Mouse (Mus musculus) liver, embryonic 15.5 days (tissue): ENCODE results near the gene Rgs14. TPM values are rescaled to one million over a fixed set of nuclear protein-coding genes. Genes with fewer than 3 reads are reported as not detected.

Experiments used
- ATAC-seq: fragments of 200-750 bp; cut with Nextera tagmentation; 2 replicates; pipeline ENCODE4 v1.8.0; 2017; ENCODE audit warnings: moderate number of reproducible peaks, mild to moderate bottlenecking, moderate library complexity; ENCODE audit not compliant: insufficient read depth
- H3K27ac ChIP-seq: fragments of 300-500 bp; sonication (generic); replicated peaks from 2 replicates; pipeline ENCODE4 v1.5.1; 2015; ENCODE audit warnings: mild to moderate bottlenecking, inconsistent platforms
- H3K27me3 ChIP-seq: fragments of 300-500 bp; sonication (generic); 2 replicates; pipeline ENCODE4 v1.6.1; 2015; ENCODE audit warnings: mild to moderate bottlenecking, inconsistent platforms
- H3K36me3 ChIP-seq: fragments of 300-500 bp; sonication (generic); replicated peaks from 2 replicates; pipeline ENCODE4 v1.6.1; 2015; ENCODE audit warnings: moderate library complexity, mild to moderate bottlenecking, inconsistent platforms
- H3K4me1 ChIP-seq: fragments of 300-500 bp; sonication (generic); replicated peaks from 2 replicates; pipeline ENCODE4 v1.6.1; 2015; ENCODE audit warnings: inconsistent platforms
- H3K4me2 ChIP-seq: fragments of 300-500 bp; sonication (generic); 2 replicates; pipeline ENCODE4 v1.6.1; 2015; ENCODE audit warnings: moderate library complexity, mild to moderate bottlenecking, inconsistent platforms
- H3K4me3 ChIP-seq: fragments of 300-500 bp; sonication (generic); replicated peaks from 2 replicates; pipeline ENCODE4 v1.5.1; 2015; ENCODE audit warnings: mild to moderate bottlenecking, inconsistent platforms
- H3K9ac ChIP-seq: fragments of 300-500 bp; sonication (generic); 2 replicates; pipeline ENCODE4 v1.6.1; 2015; ENCODE audit warnings: moderate library complexity, mild to moderate bottlenecking, inconsistent platforms
- H3K9me3 ChIP-seq: fragments of 300-500 bp; sonication (generic); replicated peaks from 2 replicates; pipeline ENCODE4 v1.6.1; 2016; ENCODE audit warnings: inconsistent platforms
- WGBS: fragments of 180-500 bp; shearing (Covaris S2); methylation state at CpG from one replicate; pipeline ENCODE4 v1.1.7; 2015; ENCODE audit warnings: mixed read lengths; ENCODE audit not compliant: insufficient replicate concordance; 5-methylcytosine and 5-hydroxymethylcytosine counted together
- polyA plus RNA-seq: library from polyadenylated mRNA; unstranded; fragments of >200 nt; fragmentation: Nextera tagmentation; extraction: Ambion mirVana; gene quantifications from 2 replicates; pipeline ENCODE4 v1.2.1, GENCODE M21; 2015

The Rgs14 gene
- polyA plus RNA-seq, result 2.2 and 2.9 TPM in 2 replicates

DNA sequence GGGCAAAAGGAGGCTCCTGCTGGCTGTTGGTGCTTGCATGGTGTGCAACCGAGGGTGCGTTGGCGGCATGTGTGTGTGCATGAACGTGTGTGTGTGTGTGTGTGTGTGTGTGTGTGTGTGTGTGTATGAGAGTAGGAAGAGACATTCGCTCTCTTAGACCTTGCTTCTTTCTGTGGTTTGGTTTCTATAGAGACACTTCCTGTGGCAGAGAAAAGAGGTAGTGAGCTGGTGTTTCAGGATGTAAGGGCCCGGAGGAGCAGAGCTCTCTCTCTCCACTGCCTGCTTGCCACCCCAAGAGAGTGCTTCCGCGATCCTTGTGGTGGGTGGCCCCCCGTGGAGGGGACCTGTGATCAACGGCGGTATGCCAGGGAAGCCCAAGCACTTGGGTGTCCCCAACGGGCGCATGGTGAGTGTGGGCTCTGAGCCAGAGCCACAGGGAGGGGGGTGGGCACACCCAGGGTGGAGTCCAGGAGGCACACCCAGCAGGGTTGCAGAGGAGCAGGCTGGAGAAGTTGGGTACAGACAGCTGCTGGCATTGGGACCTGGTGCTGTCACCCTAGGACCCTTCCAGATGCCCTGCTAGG, at the start of gene Rgs14:
Gene Rgs14, plus strand, starts transcription at position 202 of the 584 bp plus-strand sequence.
- peak within 1 kb of the TSS; percentile 54 for H3K9ac ChIP-seq
- 15% methylated on average over 13 of the region's 13 CpGs for WGBS

DNA sequence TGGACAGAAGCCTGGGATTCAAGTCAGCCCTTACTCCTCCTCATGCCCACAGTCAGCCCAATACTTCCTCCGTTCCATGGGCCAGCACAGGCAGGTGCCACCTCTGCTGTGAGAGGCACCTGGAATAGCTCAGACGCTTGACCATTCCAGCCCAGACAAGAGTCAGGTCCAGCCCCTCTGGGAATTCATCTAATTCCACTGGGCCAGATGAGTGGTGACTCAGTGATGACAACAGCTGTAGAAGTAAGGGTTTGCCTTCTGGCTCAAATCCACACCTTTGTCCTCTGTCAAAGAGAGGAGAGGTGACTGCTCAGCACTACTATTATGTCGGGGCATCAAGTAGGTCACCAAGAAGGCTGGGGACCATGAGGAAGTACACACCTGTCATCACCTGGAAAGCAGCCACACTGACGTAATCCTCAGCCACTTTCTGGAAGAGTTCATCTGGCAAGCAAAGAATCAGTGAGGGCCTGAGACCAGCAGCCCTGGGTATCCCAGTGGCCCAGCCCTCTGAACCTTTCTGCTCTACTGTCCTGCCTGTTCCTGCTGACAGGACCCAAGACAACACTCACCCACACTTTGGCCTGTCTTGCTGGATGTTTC, 49.5 kb upstream of the Rgs14 start, which contains the start of gene Prelid1:
Gene Prelid1, plus strand, starts transcription at position 570 of the 603 bp plus-strand sequence.
- Histone ChIP-seq H3K36me3 (peaks cover 69% of the 10 kb centered on the region), H3K9me3 (no peaks in the 10 kb centered on the region)
- ATAC-seq, result no peak

More for the DNA sequence above, at the start of gene Rgs14:
- Histone ChIP-seq H3K4me3 (peak within 1 kb of the TSS; percentile 54), H3K4me1 (peaks cover 49% of the 10 kb centered on the region), H3K27me3 (0 out of 2 replicates have a peak, but pooled peaks cover 16% of the 10 kb centered on the region), H3K36me3 (no peaks in the 10 kb centered on the region), H3K9me3 (no peaks in the 10 kb centered on the region), H3K27ac (peak within 1 kb of the TSS; percentile 55), H3K4me2 (peak within 1 kb of the TSS; percentile 77)
- peak; percentile 84 for ATAC-seq

GRCm38 (mm10) chr13:55321434-55322129, 48.0 kb upstream of the Rgs14 start, which contains the start of gene Rab24:
TSS of gene Rab24 (minus strand) at chr13:55321946.
- under 1% methylated on average over 73 of the region's 73 CpGs for WGBS

More for the DNA sequence above, 49.5 kb upstream of the Rgs14 start, which contains the start of gene Prelid1:
- 72% methylated on average over 4 of the region's 4 CpGs for WGBS
- H3K9ac ChIP-seq, result peak within 1 kb of the TSS; percentile 99
- no peaks in the 10 kb centered on the region for H3K27me3 ChIP-seq
- peak within 1 kb of the TSS; percentile 91 for H3K4me3 ChIP-seq
- peak within 1 kb of the TSS; percentile 84 for H3K27ac ChIP-seq
- H3K4me2 ChIP-seq, result peak within 1 kb of the TSS; percentile 99
- H3K4me1 ChIP-seq, result peaks cover 57% of the 10 kb centered on the region

GRCm38 (mm10) chr13:55322130-55322825, 47.3 kb upstream of the Rgs14 start:
- Histone ChIP-seq H3K4me2 (peak overlapping the region; percentile 99), H3K27me3 (no peaks in the 10 kb centered on the region), H3K9ac (peak overlapping the region; percentile 99), H3K4me1 (peaks cover 77% of the 10 kb centered on the region), H3K9me3 (no peaks in the 10 kb centered on the region), H3K27ac (peak overlapping the region; percentile 84), H3K4me3 (peak overlapping the region; percentile 91), H3K36me3 (peaks cover 72% of the 10 kb centered on the region)
- ATAC-seq, result peak; percentile 26
- WGBS, result under 1% methylated on average over 31 of the region's 31 CpGs

More at GRCm38 (mm10) chr13:55321434-55322129, 48.0 kb upstream of the Rgs14 start, which contains the start of gene Rab24:
- ATAC-seq, result peak; percentile 91
- Histone ChIP-seq H3K4me2 (peak within 1 kb of the TSS; percentile 99), H3K27me3 (no peaks in the 10 kb centered on the region), H3K9me3 (no peaks in the 10 kb centered on the region), H3K4me1 (peaks cover 70% of the 10 kb centered on the region), H3K9ac (peak within 1 kb of the TSS; percentile 99), H3K4me3 (peak within 1 kb of the TSS; percentile 91), H3K36me3 (peaks cover 72% of the 10 kb centered on the region), H3K27ac (peak within 1 kb of the TSS; percentile 84)

DNA sequence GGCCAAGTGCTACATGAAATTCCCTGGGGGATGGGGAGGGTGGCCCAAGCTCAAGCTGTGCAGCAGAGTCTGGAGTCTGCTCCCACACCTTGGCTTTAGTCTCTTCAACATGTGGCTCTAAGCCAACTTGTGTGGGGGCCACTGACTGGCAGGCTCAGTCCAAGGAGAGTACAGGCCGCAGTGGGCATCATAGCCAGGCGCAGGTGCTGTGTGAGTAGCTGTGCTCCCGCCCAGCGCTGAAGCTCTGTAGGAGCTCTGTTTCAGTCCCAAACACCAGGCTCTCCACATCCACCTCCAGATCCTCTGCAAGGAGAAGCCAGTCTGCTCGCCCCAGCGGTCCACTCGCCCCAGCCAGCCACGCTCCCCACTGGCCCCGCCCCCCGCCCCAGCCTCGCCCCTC, 43.9 kb upstream of the Rgs14 start:
- Histone ChIP-seq H3K36me3 (peaks cover 59% of the 10 kb centered on the region), H3K4me1 (peaks cover 89% of the 10 kb centered on the region), H3K27ac (no peak overlapping the region), H3K27me3 (no peaks in the 10 kb centered on the region), H3K9ac (no peak overlapping the region), H3K4me2 (0 out of 2 replicates have a peak overlapping the region, but pooled peaks have one; percentile 25), H3K4me3 (0 out of 2 replicates have a peak overlapping the region, but pooled peaks have one; percentile 1), H3K9me3 (no peaks in the 10 kb centered on the region)
- no peak for ATAC-seq
- WGBS, result 83% methylated on average over 11 of the region's 11 CpGs

DNA sequence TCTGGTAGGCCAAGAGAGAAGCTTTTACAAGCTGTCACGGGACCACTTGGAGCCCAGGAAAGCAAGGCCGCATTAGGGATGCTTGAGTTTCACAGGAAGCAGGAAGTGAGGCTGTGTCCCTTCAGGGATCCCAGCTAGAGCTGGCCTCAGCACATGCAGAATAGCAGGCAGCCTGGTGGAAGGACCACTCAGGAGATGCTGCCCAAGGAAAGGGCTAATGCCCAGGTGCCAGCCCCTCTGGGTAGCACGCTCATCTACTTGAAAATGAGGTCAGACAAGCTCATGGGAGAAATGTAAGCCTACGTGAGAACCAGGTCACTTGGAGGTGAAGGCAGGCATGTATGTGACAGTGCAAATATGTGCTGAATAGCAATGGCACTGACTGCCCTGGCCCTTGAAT, 42.4 kb upstream of the Rgs14 start:
- peak overlapping the region; percentile 83 for H3K4me3 ChIP-seq
- H3K9me3 ChIP-seq, result no peaks in the 10 kb centered on the region
- no peak for ATAC-seq
- H3K27ac ChIP-seq, result no peak overlapping the region
- WGBS, result 53% methylated on average over 4 of the region's 4 CpGs
- peaks cover 88% of the 10 kb centered on the region for H3K4me1 ChIP-seq
- H3K4me2 ChIP-seq, result peak overlapping the region; percentile 96
- 0 out of 2 replicates have a peak, but pooled peaks cover 3% of the 10 kb centered on the region for H3K27me3 ChIP-seq
- H3K36me3 ChIP-seq, result peaks cover 57% of the 10 kb centered on the region
- peak overlapping the region; percentile 21; the same call in 1 of the 2 replicates for H3K9ac ChIP-seq

DNA sequence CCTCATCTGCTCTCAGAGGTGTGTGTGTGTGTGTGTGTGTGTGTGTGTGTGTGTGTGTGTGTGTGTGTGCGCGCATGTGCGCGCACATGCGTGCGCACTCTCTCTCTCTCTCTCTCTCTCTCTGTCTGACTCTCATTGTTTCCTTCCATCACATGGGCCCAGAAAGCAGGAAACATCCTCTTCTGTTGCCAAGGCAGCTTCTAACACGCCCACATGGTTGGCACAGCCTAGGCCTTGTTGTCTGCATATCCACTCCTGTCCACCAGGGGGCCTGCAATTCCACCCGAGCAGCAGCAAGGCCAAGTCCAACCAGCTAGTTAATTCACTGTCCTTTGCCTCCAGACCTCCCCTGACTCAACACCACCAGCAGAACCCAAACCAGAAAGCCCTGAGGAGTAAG, 41.9 kb upstream of the Rgs14 start:
- Histone ChIP-seq H3K4me1 (peaks cover 83% of the 10 kb centered on the region), H3K4me3 (peak overlapping the region; percentile 83), H3K36me3 (peaks cover 57% of the 10 kb centered on the region)

GRCm38 (mm10) chr13:55328171-55328570, 41.4 kb upstream of the Rgs14 start:
- 68% methylated on average over 6 of the region's 6 CpGs for WGBS
- H3K4me1 ChIP-seq, result peaks cover 78% of the 10 kb centered on the region
- H3K9me3 ChIP-seq, result no peaks in the 10 kb centered on the region
- no peak for ATAC-seq
- peak overlapping the region; percentile 96 for H3K4me2 ChIP-seq
- H3K36me3 ChIP-seq, result peaks cover 52% of the 10 kb centered on the region
- 0 out of 2 replicates have a peak, but pooled peaks cover 13% of the 10 kb centered on the region for H3K27me3 ChIP-seq
- H3K9ac ChIP-seq, result peak overlapping the region; percentile 87
- H3K27ac ChIP-seq, result peak overlapping the region; percentile 97
- H3K4me3 ChIP-seq, result peak overlapping the region; percentile 83

More for the DNA sequence above, 41.9 kb upstream of the Rgs14 start:
- peak overlapping the region; percentile 96 for H3K4me2 ChIP-seq
- no peak for ATAC-seq
- H3K9ac ChIP-seq, result peak overlapping the region; percentile 87
- no peaks in the 10 kb centered on the region for H3K9me3 ChIP-seq
- H3K27me3 ChIP-seq, result 0 out of 2 replicates have a peak, but pooled peaks cover 8% of the 10 kb centered on the region
- WGBS, result 53% methylated on average over 8 of the region's 8 CpGs
- 0 out of 2 replicates have a peak overlapping the region, but pooled peaks have one; percentile 97 for H3K27ac ChIP-seq

DNA sequence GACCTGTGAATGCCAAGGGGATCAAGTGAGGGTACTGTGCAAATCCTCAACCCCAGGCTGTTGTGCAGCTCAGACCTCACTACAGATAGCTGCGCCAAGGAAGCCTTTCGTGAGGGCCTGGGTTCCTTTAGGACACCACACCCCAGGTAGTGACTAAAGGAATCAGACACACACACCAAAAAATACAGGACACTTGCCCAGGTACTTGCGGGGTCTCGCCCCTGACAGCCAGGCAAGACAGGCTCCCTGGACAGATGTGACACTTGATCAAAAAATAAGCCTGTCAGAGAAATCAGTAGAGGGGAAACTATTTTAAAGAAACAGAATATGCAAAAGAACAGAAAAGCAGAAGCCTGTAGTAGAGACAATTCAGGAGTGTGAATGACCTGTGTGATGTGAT, 40.9 kb upstream of the Rgs14 start:
- no peak for ATAC-seq
- H3K4me1 ChIP-seq, result peaks cover 73% of the 10 kb centered on the region
- peaks cover 48% of the 10 kb centered on the region for H3K36me3 ChIP-seq
- no peaks in the 10 kb centered on the region for H3K9me3 ChIP-seq
- 0 out of 2 replicates have a peak, but pooled peaks cover 13% of the 10 kb centered on the region for H3K27me3 ChIP-seq
- H3K4me3 ChIP-seq, result peak overlapping the region; percentile 83
- peak overlapping the region; percentile 97 for H3K27ac ChIP-seq
- peak overlapping the region; percentile 96 for H3K4me2 ChIP-seq
- WGBS, result 78% methylated on average over 4 of the region's 4 CpGs
- peak overlapping the region; percentile 87 for H3K9ac ChIP-seq

- Histone ChIP-seq H3K36me3 (peaks cover 42% of the 10 kb centered on the region), H3K4me2 (peak overlapping the region; percentile 96), H3K4me3 (peak overlapping the region; percentile 83), H3K9ac (peak overlapping the region; percentile 87), H3K27ac (peak overlapping the region; percentile 97), H3K4me1 (peaks cover 67% of the 10 kb centered on the region), H3K27me3 (0 out of 2 replicates have a peak, but pooled peaks cover 13% of the 10 kb centered on the region), H3K9me3 (no peaks in the 10 kb centered on the region)
- WGBS, result 2% methylated on average over 29 of the region's 29 CpGs
- peak; percentile 33 for ATAC-seq
These were observed 40.3 kb upstream of the Rgs14 start for GRCm38 (mm10) chr13:55329109-55329682.
